Mouse (Mus musculus): ENCODE measurements around the gene Tcte1. TPM values are rescaled to one million over a fixed set of nuclear protein-coding genes. Genes with fewer than 3 reads are reported as not detected.

The Tcte1 gene
- polyA plus RNA-seq, 1 experiment from 2014 or later, result 5.0 TPM

- Histone ChIP-seq H3K27ac (ENCODE audit: low read length) (no peak overlapping the region), H3K36me3 (ENCODE audit: control insufficient read depth, insufficient read depth, low read length) (no peaks in the 10 kb centered on the region), H3K4me2 (ENCODE audit: low read length) (peak overlapping the region; percentile 99), H3K27me3 (ENCODE audit: control insufficient read depth, insufficient read depth, low read depth, low read length) (no peaks in the 10 kb centered on the region; the same call in 1 of the 2 replicates), H3K9me3 (replicated peaks; ENCODE audit: control insufficient read depth, low read length, poor library complexity, severe bottlenecking) (no peaks in the 10 kb centered on the region), H3K9ac (ENCODE audit: low read depth, low read length) (peak overlapping the region; percentile 64), H3K4me3 (ENCODE audit: low read depth, low read length) (peak overlapping the region; percentile 66), H3K4me1 (ENCODE audit: control insufficient read depth, insufficient read depth, low read length) (peaks cover 14% of the 10 kb centered on the region)
- ATAC-seq, result no peak; the same call in 1 of the 2 replicates
- WGBS, result 2% methylated on average over 14 of the region's 14 CpGs
Observed at GRCm38 (mm10) chr17:45556107-45556489, 32.9 kb downstream of the Tcte1 start.

- Histone ChIP-seq H3K27me3 (ENCODE audit: control insufficient read depth, insufficient read depth, low read depth, low read length) (no peaks in the 10 kb centered on the region; the same call in 1 of the 2 replicates), H3K4me1 (ENCODE audit: control insufficient read depth, insufficient read depth, low read length) (peaks cover 14% of the 10 kb centered on the region), H3K36me3 (ENCODE audit: control insufficient read depth, insufficient read depth, low read length) (no peaks in the 10 kb centered on the region), H3K4me3 (ENCODE audit: low read depth, low read length) (peak overlapping the region; percentile 66), H3K9me3 (replicated peaks; ENCODE audit: control insufficient read depth, low read length, poor library complexity, severe bottlenecking) (no peaks in the 10 kb centered on the region), H3K9ac (ENCODE audit: low read depth, low read length) (peak overlapping the region; percentile 64), H3K4me2 (ENCODE audit: low read length) (peak overlapping the region; percentile 99), H3K27ac (ENCODE audit: low read length) (no peak overlapping the region)
- no peak for ATAC-seq
- WGBS, result 72% methylated on average over 3 of the region's 3 CpGs
Observed at GRCm38 (mm10) chr17:45556514-45557245, 33.4 kb downstream of the Tcte1 start.

GRCm38 (mm10) chr17:45557246-45557824, 34.1 kb downstream of the Tcte1 start:
- Histone ChIP-seq H3K9ac (ENCODE audit: low read depth, low read length) (no peak overlapping the region), H3K9me3 (replicated peaks; ENCODE audit: control insufficient read depth, low read length, poor library complexity, severe bottlenecking) (no peaks in the 10 kb centered on the region), H3K4me1 (ENCODE audit: control insufficient read depth, insufficient read depth, low read length) (peaks cover 10% of the 10 kb centered on the region), H3K36me3 (ENCODE audit: control insufficient read depth, insufficient read depth, low read length) (no peaks in the 10 kb centered on the region), H3K4me3 (ENCODE audit: low read depth, low read length) (no peak overlapping the region), H3K27me3 (ENCODE audit: control insufficient read depth, insufficient read depth, low read depth, low read length) (no peaks in the 10 kb centered on the region; the same call in 1 of the 2 replicates), H3K27ac (ENCODE audit: low read length) (no peak overlapping the region), H3K4me2 (ENCODE audit: low read length) (no peak overlapping the region)
- 67% methylated on average over 5 of the region's 7 CpGs for WGBS
- no peak for ATAC-seq

- Histone ChIP-seq H3K4me3 (ENCODE audit: low read depth, low read length) (no peak overlapping the region), H3K9me3 (replicated peaks; ENCODE audit: control insufficient read depth, low read length, poor library complexity, severe bottlenecking) (no peaks in the 10 kb centered on the region), H3K9ac (ENCODE audit: low read depth, low read length) (peak overlapping the region; percentile 46), H3K4me1 (ENCODE audit: control insufficient read depth, insufficient read depth, low read length) (peaks cover 10% of the 10 kb centered on the region), H3K27ac (ENCODE audit: low read length) (no peak overlapping the region), H3K36me3 (ENCODE audit: control insufficient read depth, insufficient read depth, low read length) (no peaks in the 10 kb centered on the region), H3K4me2 (ENCODE audit: low read length) (no peak overlapping the region), H3K27me3 (ENCODE audit: control insufficient read depth, insufficient read depth, low read depth, low read length) (no peaks in the 10 kb centered on the region; the same call in 1 of the 2 replicates)
- 71% methylated on average over 16 of the region's 16 CpGs for WGBS
- no peak for ATAC-seq
Observed at GRCm38 (mm10) chr17:45557998-45558862, 35.0 kb downstream of the Tcte1 start.

- H3K4me2 ChIP-seq (ENCODE audit: low read length), result no peak overlapping the region
- H3K4me1 ChIP-seq (ENCODE audit: control insufficient read depth, insufficient read depth, low read length), result peaks cover 14% of the 10 kb centered on the region
- WGBS, result 88% methylated on average over 15 of the region's 15 CpGs
- H3K36me3 ChIP-seq (ENCODE audit: control insufficient read depth, insufficient read depth, low read length), result no peaks in the 10 kb centered on the region
- H3K27me3 ChIP-seq (ENCODE audit: control insufficient read depth, insufficient read depth, low read depth, low read length), result no peaks in the 10 kb centered on the region; the same call in 1 of the 2 replicates
- no peak overlapping the region for H3K4me3 ChIP-seq (ENCODE audit: low read depth, low read length)
- ATAC-seq, result no peak
- no peak overlapping the region for H3K9ac ChIP-seq (ENCODE audit: low read depth, low read length)
- H3K9me3 ChIP-seq (replicated peaks; ENCODE audit: control insufficient read depth, low read length, poor library complexity, severe bottlenecking), result no peaks in the 10 kb centered on the region
- no peak overlapping the region for H3K27ac ChIP-seq (ENCODE audit: low read length)
Observed at GRCm38 (mm10) chr17:45559732-45560525, 36.7 kb downstream of the Tcte1 start.

GRCm38 (mm10) chr17:45563216-45563615, 40.0 kb downstream of the Tcte1 start:
- Histone ChIP-seq H3K9ac (ENCODE audit: low read depth, low read length) (no peak overlapping the region), H3K36me3 (ENCODE audit: control insufficient read depth, insufficient read depth, low read length) (peaks cover 14% of the 10 kb centered on the region), H3K4me3 (ENCODE audit: low read depth, low read length) (no peak overlapping the region), H3K9me3 (replicated peaks; ENCODE audit: control insufficient read depth, low read length, poor library complexity, severe bottlenecking) (no peaks in the 10 kb centered on the region), H3K4me2 (ENCODE audit: low read length) (peak overlapping the region; percentile 96; the same call in 1 of the 2 replicates), H3K4me1 (ENCODE audit: control insufficient read depth, insufficient read depth, low read length) (peaks cover 9% of the 10 kb centered on the region), H3K27ac (ENCODE audit: low read length) (no peak overlapping the region), H3K27me3 (ENCODE audit: control insufficient read depth, insufficient read depth, low read depth, low read length) (no peaks in the 10 kb centered on the region)
- WGBS, result 80% methylated on average over 12 of the region's 12 CpGs
- ATAC-seq, result no peak

GRCm38 (mm10) chr17:45563655-45564530, 40.7 kb downstream of the Tcte1 start, which contains the start of gene Slc35b2:
TSS of gene Slc35b2 (plus strand) at chr17:45563874.
- Histone ChIP-seq H3K36me3 (ENCODE audit: control insufficient read depth, insufficient read depth, low read length) (peaks cover 17% of the 10 kb centered on the region), H3K27ac (ENCODE audit: low read length) (peak within 1 kb of the TSS; percentile 67), H3K4me3 (ENCODE audit: low read depth, low read length) (peak within 1 kb of the TSS; percentile 77), H3K4me1 (ENCODE audit: control insufficient read depth, insufficient read depth, low read length) (peaks cover 11% of the 10 kb centered on the region), H3K9me3 (replicated peaks; ENCODE audit: control insufficient read depth, low read length, poor library complexity, severe bottlenecking) (no peaks in the 10 kb centered on the region), H3K4me2 (ENCODE audit: low read length) (peak within 1 kb of the TSS; percentile 96), H3K9ac (ENCODE audit: low read depth, low read length) (peak within 1 kb of the TSS; percentile 88), H3K27me3 (ENCODE audit: control insufficient read depth, insufficient read depth, low read depth, low read length) (no peaks in the 10 kb centered on the region)
- ATAC-seq, result peak; percentile 82
- WGBS, result under 1% methylated on average over 52 of the region's 61 CpGs
